Mouse (Mus musculus) ovary, postnatal 10 days (tissue): Measurements from ENCODE around the gene Arhgap25.
"Not testable (repeated sequence)": the region's sequence is repeated elsewhere in the genome, so short reads cannot be mapped to it uniquely, and the experiment has no call there.

Experiments
- DNase-seq: peaks from one replicate; pipeline ENCODE4 v3.0.0; 2022; ENCODE audit warnings: low spot score

Gene Arhgap25

DNA sequence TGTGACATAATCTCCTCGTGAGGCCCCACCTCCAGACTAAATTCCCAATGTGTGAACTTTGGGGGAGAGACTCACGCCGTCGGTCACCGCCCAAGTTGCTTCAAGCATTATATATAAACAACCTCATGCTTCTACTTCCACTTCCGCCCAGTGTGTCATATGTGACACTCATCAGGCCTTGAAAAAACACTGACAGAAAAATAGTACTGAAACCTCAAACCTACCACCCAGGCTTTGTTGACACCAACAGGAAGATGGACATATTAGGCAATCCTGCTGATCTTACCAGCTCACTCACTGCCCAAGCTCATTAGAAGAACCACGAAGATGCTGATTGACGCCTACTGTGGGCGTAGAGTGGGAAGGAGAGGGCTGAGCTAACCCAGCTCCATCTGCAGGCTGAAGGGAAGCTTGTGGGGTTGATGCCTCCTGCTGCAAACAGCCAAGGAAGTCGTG lies 30.2 kb downstream of the Arhgap25 start:
- DNase-seq = no peak

DNA sequence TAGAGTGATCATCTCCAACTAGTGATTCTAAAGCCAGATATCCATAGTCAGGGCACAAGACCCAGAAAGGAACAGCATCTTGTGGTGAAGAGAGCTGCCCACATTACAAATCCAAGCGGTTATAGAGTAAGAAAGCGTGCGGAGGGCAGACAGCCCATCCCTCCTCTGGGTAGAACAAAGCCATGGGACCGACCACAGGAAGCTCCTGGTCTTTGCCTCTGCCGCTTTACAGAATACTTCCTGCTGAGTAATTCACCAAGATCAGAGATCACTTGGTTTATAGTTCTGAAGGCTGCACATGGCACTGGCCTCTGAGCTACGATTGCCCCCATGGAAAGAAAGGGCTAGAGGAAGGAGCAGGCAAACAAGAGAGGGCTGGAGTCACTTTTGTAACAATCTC lies 30.6 kb downstream of the Arhgap25 start:
- no peak for DNase-seq

DNA sequence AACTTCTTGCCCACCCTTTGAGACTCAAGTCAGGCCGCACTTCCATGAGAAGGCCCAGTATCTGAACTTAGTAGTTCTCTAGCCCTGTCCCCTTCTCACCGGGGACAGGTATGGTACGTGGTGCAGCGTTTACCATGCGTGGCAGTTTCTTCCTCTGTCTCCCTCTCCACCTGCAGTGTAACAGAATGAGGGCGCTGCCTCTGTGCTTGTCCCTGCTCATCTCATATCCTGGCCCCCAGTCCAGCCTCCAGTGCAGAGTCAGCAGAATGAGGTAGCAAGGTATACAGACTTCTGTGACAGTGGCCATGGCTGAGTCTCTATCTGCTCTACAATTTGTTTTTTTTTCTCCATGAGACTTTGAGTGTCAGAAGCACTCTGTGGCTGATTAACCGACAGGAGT lies 32.4 kb downstream of the Arhgap25 start:
- no peak for DNase-seq

DNA sequence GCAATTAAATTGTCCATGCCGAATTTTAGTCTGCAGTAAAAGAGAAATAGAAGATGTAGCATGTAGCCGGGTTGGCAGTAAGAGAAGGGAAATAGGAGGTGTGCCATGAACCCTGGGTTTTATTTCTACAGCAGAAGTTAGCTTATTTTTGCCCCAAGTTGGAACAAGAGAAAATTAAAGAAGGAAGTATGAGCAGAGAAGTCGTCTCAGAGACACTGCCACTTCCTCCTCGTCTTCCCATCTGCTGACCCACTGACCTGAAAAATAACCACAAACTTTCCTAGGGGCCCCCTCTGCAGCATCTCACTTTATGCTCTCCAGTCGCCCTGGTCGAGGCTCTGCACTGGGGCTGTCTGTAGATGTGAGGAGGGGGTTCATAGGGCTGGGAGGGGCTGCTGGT lies 33.3 kb downstream of the Arhgap25 start:
- DNase-seq = no peak

DNA sequence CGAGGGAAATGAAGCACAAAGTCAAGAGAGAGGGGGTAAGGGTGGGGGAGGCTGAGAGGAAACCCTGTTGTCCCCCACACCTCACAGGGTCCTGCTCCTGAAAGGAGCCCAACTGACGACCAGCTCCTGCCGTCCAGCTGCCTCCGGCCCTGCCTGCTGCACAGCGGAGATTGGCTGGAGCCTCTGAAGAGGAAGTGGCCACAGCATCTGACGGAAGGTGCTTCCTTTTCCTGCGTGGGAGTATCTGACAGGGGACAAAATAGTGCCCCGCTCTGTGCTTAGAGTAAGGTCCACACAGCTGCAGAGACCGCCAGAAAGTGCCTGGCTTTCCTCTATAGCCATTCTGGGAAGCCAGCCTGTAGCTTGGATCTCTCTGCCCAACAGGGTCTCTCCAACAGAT lies 36.9 kb downstream of the Arhgap25 start:
- no peak for DNase-seq

DNA sequence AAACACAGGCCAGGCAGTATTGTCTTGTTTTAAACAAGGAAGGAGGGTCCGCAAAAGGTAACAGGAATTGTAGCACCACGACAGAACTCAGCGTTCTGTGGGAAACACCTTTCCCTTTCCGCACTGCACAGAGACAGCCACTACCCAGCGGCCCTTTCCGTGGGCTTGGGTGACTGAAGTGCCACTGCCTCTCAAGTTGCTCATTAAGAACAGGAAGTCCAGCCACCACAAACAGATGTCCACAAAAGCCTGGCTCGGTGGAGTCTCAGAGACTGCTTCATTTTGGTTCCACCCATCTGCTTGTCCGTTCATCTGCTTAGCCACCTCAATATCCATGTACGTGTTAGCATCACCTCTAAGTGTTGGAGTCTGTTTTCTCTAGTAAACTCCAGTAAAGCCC lies 38.7 kb downstream of the Arhgap25 start:
- no peak for DNase-seq

DNA sequence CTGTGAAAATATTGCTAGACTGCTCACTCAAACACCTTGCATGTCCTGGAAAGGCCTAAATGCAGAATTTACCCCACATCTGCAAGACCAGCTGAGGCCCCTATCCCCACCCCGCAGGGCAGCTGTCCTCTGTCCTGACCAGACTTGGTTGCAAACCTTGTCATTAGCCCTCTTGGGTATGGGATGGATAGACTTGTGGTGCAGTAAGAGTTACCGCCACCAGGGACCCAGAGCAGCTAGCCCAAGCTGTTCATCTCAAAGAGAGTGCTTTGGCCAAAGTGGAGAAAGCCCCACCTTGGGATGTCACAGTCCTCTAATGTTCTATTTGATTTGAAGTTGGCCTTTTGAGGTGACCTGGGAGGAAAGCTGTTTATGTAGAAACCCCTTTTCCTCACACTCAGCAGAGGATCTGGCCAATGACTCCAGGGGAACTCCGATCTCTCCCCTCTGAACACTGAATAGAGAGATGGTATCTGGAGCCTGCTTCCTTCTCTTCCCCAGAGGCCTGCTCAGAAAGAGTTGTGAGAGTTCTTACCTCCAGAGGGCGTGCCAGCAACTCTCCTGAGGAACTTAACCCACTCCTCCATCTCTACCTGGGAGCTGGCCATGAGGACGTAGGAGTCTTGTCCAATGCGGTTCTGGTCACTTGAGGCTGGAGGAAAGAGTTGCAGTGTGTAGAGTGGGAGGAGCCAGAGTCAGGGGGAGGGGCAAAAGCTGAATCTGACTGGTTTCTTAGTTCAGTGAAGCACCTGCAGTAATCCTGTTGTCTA lies 45.2 kb downstream of the Arhgap25 start:
- DNase-seq = no peak

DNA sequence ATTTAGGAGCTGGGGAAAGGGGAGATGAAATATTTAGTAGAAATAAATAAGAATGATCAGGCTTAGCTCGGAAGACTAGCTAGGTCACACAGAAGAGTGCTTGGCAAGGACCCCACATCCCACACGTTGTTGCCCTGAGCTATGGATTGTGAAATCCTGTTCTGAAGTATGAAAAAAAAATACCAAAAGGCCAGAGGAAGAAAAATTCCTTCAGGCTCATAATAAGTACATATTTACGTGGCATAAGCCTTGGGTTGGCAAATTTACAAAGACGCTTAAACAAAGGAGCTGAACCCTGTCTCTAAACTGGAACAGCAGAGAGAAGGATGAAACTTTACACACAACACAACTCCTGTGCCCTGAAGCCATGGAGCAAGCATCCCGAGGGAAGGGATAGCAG lies 48.3 kb downstream of the Arhgap25 start:
- DNase-seq = no peak

DNA sequence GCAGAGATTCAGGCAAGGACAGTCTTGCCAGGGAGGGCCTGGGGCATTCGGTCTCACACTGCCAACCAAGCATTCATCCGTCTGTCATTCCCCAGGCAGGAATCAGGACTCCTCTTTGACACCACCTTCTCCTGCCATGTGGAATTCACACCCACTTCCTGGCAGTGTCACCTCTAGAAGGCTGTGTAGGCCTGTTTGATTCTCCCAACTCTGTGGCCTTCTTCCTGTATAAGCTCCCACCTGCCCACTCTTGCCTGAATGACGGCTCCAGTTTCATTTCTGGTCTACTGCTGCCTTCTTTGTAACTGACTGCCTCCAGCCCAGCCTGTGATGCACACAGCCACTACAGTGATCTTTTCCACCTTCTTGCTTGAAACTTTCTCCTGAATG lies 49.2 kb downstream of the Arhgap25 start:
- no peak for DNase-seq

DNA sequence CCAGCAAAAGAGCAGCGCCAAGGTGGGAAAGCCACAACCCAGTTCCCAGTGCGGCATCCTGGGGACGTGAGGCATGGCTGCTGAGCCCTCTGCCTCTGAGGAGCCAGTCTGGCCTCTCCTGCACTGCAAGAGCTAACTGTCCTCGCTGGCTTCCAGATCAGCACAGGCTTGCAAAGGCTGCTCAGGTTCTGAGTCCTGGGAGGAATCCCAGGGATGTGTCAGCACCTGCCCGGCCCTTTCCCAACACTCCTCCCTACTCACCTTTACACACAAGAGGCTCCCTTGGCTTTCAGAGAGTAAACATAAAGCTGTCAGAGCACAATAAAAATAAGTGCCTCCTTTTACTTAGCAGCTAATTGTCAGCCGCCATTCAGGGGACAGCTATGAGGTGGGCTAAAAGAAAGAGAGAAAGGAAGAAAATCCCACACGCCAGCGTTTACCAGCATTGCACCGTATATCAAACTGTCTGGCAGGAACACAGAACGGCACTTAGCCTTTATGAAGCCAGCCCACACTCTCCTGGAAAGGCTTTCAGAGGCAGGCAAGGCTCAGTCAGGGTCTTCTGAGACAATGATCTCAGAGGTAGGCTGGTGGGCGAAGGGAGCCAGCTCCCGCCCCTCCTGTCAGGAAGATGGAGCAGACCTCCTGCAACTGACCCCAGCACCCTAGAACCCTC lies 49.7 kb downstream of the Arhgap25 start:
- DNase-seq = no peak

DNA sequence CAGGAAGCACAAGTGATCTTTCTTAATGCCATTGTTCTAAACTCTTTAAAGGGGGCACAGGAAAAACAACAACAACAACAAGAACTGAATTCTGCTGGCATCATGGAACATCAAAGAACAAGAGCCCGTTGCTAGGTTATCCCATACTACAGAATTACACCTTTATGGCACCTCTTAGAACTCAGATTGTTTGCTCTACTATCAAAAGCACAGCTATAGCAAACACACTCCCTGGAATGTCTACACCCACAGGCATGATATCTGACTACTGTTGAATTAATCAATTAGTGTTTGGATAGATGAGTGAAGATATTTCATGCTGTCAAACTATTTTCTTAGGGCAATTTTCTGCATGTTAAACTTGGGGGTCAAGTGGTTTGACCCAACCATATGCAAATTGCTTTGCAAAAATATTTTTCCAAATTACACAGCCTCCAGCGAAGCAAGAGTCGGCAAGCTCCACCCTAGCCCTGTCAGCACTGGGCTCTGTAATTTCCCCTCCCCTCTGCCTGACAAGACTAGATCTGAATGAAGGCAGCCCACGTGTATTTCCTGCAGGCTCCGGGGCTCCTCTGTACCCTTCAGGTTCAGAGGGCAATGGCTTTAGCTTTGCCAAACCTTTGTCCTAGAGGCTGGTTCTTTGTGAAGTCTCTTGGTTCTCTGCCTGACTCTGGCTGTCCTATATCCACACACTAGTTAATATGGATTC lies 53.6 kb downstream of the Arhgap25 start:
- DNase-seq = no peak

DNA sequence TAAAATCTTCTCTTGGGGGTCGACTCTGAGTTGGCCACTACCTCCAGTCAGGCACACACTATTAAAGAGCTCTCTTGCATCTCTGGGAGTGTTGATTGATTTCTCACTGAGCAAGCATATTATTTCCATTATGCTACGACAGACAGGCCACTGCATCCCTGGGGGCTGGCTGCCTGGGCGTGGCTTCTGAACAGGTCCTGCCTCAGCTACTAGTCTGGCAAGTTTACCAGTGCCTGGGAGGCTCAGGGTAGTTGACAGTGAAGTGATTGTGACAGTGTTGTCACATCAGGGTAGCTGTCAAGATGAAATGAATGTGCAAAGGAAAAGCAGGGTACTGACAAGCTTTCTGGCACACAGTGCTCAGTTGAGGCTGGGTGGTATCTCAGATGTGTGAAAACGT lies 54.2 kb downstream of the Arhgap25 start:
- DNase-seq = no peak

DNA sequence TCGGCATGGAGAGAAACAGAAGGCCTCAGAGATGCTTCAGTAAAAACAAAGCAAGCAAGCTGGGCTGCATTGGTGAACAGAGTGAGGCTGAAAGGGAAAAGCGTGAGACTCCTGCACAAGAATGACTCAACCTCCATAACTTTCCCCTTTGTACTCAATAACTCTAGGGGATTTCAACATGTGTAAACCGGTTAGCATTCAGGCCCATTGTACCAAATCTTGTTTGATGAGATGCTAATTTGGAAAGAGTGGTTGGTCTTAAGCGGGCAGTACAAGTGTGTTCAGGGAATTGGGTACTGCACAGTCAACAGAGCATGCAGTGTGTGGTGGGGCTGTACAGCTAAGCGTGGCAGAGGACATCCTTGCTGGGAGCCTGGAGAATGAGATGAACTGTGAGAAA lies 57.8 kb downstream of the Arhgap25 start:
- DNase-seq = no peak

DNA sequence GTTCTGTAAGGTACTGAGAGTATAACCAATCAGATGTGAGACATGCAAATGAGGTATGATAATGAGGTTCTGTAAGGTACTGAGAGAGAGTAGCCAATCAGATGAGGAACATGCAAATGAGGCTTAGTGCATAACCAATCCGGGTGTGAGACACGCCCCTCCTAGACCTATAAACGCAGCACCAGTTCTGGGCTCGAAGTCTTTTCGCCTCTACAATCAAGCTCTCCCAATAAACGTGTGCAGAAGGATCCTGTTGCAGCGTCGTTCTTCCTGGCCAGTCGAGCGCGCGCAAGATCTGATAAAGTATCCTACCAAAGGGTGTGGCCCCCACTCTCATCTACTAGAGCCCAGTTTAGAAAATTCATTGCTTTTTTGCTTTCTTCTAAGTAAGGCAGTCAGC lies 63.0 kb downstream of the Arhgap25 start:
- DNase-seq = not testable (repeated sequence)

DNA sequence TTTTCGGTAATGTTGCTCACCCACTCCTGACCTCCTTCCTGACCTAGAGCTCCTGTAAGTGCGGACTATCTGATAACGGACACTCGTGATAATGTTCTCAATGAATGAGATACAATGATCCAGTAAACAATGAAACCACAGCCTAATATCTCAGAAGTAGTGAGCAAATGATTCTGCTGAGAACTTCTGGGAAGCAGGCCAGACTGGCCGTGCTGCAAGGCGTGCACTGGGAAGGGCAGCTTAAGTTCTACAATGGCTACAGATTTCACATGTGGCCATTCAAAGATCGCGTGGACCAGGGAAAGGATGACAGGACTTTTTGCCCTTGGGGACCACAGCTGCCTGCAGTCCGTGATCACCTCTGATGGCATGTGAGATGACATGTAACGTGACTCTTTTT lies 64.7 kb downstream of the Arhgap25 start:
- DNase-seq = no peak

DNA sequence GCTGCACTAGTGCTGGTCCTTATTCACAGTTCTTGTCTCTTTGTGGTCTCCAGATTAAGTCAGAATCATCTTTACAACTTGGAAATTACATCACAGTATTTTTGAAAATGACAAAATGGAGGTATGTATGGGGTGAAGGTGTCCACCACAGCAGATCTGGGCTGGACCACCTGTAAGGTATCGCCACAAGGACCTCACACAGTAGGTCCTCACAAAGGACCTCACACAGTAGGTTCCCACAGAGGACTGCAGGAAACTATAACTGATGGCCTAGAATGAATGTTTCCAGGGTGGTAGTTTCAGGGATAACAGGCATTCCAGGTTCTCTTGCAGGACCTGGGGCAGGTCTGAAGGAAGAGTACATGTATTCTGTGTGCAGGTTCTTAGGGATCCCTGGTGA lies 65.7 kb downstream of the Arhgap25 start:
- DNase-seq = no peak

DNA sequence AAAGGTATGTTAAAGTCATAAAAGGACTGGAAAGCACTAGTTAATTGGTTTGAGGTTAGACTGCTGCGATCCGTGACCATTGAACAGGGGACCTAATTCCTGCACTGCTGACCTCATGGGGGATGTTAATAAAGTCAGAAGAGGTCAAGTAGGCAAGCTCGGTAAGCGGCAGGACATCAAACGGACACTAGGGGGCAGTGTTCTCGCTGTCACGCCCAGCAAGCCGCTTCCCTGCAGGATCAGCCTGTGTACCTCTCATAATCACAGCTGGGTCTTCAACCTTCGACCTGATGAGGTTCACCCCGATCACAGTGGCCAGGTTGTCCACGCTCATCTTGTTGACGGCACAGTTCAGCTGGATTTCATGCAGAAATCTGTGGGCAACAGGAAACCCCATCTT lies 66.8 kb downstream of the Arhgap25 start:
- peak; percentile 31 for DNase-seq

DNA sequence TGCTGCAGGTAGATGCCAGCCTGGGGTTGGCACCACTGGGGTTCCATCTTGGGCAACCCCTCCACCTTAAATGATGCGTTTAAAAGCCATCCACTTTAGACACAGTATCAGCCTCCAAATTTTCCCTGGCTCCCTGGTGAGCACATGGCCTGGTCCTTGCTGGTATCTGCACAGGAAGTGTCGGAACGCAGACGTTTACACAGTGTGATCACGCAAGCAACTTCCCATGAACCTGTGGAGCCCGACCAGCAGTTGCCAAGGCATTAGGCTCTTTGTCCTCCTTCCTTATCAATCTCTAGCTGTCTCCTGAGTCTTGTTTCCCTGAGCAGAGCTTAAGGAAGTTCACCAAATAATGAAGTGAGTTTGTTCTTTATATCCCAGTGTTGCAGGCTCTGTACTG lies 77.6 kb downstream of the Arhgap25 start:
- no peak for DNase-seq

DNA sequence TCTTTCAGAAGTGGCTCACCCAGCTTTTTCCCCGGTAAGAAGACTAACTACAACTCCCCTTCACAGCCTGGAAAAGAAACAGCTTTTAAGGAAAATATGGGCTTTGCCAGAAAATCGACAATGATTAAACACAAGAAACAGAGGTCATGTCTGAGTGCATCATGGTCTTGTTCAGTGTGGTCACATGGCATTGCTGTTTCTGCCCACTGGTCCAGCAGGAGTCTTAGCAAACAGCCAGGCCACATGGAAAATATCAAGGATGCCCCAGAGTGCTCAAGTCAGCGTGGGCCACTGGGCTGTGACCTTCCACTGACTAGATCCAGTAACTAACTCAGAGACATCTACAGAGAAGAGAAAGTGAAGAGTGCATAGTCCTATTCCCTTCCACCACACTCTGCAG lies 81.3 kb downstream of the Arhgap25 start:
- no peak for DNase-seq

DNA sequence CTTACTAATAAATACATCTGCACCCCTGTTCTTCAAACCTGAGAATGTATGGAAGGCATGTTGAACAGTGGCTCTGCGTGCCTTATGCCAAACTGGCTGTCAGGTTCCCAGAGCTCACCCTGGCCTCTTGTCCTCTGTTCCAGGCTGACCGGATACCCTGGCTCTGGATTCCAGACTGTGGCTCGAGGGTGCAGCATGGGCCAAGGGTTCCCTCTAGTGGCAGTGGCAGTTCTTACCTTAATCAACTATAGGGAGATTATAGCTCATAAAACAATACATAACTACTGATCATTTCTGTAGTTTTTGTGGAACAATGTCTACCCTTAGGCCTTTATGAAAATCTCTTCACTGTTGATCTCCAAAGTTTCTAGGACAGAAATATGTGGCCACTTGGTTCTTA lies 82.0 kb downstream of the Arhgap25 start:
- DNase-seq = no peak

DNA sequence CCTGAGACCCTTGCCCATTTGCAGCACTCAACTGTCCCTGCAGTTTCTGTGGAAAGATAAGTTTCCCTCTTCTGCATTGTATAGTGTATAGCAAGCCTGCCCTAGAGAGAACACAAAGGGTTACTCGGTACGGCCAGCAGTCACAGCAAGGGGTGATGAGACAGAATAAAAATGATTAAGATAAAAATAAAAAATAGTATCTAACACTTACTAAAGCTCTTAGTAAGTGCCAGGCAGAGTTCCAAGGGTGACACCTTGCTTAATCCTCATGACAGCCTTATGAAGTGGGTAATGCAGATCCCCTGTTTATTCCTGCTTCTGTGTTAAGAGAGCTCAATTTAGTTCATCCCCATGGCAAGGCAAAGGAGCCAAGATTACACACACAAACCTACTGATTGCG lies 83.5 kb downstream of the Arhgap25 start:
- DNase-seq = no peak

DNA sequence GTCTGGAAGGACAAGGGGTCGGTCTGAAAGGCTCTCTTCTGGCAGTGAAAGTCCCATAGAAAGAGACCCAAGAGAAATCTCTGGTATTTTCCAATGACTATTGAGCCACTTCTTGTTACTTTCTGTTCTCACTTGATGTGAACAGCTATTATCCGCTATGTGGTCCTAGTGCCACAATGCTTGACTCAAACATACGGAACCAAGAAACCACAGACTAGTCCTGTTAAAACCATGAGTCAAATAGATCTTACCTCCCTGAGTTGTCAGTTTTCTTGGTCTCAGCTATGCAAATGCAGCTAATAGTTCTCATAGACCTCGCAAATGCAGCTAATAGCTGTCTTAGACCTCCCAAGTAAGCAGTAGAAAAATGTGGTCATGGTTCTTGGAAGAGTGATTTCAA lies 85.8 kb downstream of the Arhgap25 start:
- no peak for DNase-seq

DNA sequence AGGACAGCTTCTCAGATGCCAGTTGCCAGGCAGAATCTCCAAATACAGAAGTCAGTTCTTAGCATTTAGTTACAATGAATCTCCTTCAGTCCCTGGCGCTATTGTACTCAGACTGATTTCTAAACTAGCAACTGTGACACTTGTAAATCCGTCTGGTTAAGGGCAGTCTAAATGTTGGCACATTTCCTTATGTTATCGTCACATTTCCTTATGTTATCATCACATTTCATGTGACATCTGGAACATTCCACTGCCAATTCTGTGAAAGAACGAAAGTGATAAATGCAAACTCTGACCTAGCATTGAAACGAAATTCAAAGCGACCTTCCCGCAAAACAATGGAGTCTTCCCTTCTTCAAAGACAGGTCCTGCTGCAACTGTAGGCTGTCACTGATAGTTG lies 87.8 kb downstream of the Arhgap25 start:
- DNase-seq = no peak
